Mouse (Mus musculus): Measurements from ENCODE around the gene Zfp472.

The Zfp472 gene

GRCm38 (mm10) chr17:32965623-32966290 lies at the start of gene Zfp472:
Gene Zfp472, plus strand, starts transcription at chr17:32965814.
- CTCF ChIA-PET, result interaction anchor here (0.7 to 0.8 kb wide), 3 partner anchors 67 to 291 kb away, joined by 10 to 17 read pairs (median 15); partner anchors contain the start of gene Zfp763

- CTCF ChIA-PET, result no interaction called here
Measured at GRCm38 (mm10) chr17:32916075-32916474, 49.5 kb upstream of the Zfp472 start.

- CTCF ChIA-PET, result no interaction called here
Measured at GRCm38 (mm10) chr17:32917131-32917530, 48.5 kb upstream of the Zfp472 start, which contains the start of gene Cyp4f14. Gene Cyp4f14, minus strand, starts transcription at chr17:32917342.

- CTCF ChIA-PET, result no interaction called here
Measured at GRCm38 (mm10) chr17:32919123-32919522, 46.5 kb upstream of the Zfp472 start.

- CTCF ChIA-PET, result no interaction called here
Measured at GRCm38 (mm10) chr17:32923681-32924080, 41.9 kb upstream of the Zfp472 start.

- CTCF ChIA-PET, result no interaction called here
Measured at GRCm38 (mm10) chr17:32924658-32925312, 40.8 kb upstream of the Zfp472 start.

GRCm38 (mm10) chr17:32927803-32928202 lies 37.8 kb upstream of the Zfp472 start:
- CTCF ChIA-PET, result no interaction called here

GRCm38 (mm10) chr17:32939831-32940230 lies 25.8 kb upstream of the Zfp472 start:
- CTCF ChIA-PET, result interaction anchor here (0.6 kb wide), 1 partner anchor 1042 kb away, joined by 15 read pairs; no protein-coding TSS in a partner anchor

GRCm38 (mm10) chr17:32943661-32944060 lies 22.0 kb upstream of the Zfp472 start:
- CTCF ChIA-PET, result no interaction called here

- CTCF ChIA-PET, result no interaction called here
Measured at GRCm38 (mm10) chr17:32944402-32945035, 21.1 kb upstream of the Zfp472 start.

- CTCF ChIA-PET, result interaction anchor here (0.7 kb wide), 1 partner anchor 91 kb away, joined by 3 read pairs; no protein-coding TSS in a partner anchor
Measured at GRCm38 (mm10) chr17:32946716-32947115, 18.9 kb upstream of the Zfp472 start.

- CTCF ChIA-PET, result no interaction called here
Measured at GRCm38 (mm10) chr17:32947215-32947914, 18.2 kb upstream of the Zfp472 start, which contains the start of gene Cyp4f13. Gene Cyp4f13, minus strand, starts transcription at chr17:32947402.

GRCm38 (mm10) chr17:32950136-32950535 lies 15.5 kb upstream of the Zfp472 start:
- CTCF ChIA-PET, result no interaction called here

- CTCF ChIA-PET, result no interaction called here
Measured at GRCm38 (mm10) chr17:32951006-32951405, 14.6 kb upstream of the Zfp472 start.

- CTCF ChIA-PET, result no interaction called here
Measured at GRCm38 (mm10) chr17:32951441-32951840, 14.2 kb upstream of the Zfp472 start.

- CTCF ChIA-PET, result no interaction called here
Measured at GRCm38 (mm10) chr17:32965253-32965622, 376 bp upstream of the Zfp472 start.

- CTCF ChIA-PET, result no interaction called here
Measured at GRCm38 (mm10) chr17:32981361-32981760, 15.7 kb downstream of the Zfp472 start.

- CTCF ChIA-PET, result no interaction called here
Measured at GRCm38 (mm10) chr17:32986301-32986700, 20.7 kb downstream of the Zfp472 start.

GRCm38 (mm10) chr17:32991965-32992698 lies 26.5 kb downstream of the Zfp472 start:
- CTCF ChIA-PET, result no interaction called here

GRCm38 (mm10) chr17:32992699-32993474 lies 27.3 kb downstream of the Zfp472 start, which contains the start of gene Zfp952:
Gene Zfp952, plus strand, starts transcription at chr17:32993129.
- CTCF ChIA-PET, result interaction anchor here (0.6 kb wide), 1 partner anchor 96 kb away, joined by 6 read pairs; the partner anchor contains the start of gene Zfp563

- CTCF ChIA-PET, result no interaction called here
Measured at GRCm38 (mm10) chr17:32998492-32998891, 32.9 kb downstream of the Zfp472 start.

Measured in spleen, embryonic (tissue).